Mouse (Mus musculus) lung, adult 2 months (tissue): Measurements from ENCODE around the gene Tmem238l. TPM values are rescaled to one million over a fixed set of nuclear protein-coding genes. Genes with fewer than 3 reads are reported as not detected.
A peak's percentile ranks its signal among the peaks of the same experiment; 100 is the strongest.

Experiments
- DNase-seq: peaks from one replicate; pipeline ENCODE4 v3.0.0; 2022
- H3K4me1 ChIP-seq: fragments of 200-500 bp; 2 replicates; pipeline ENCODE4 v1.6.1; 2011; ENCODE audit warnings: low read length; ENCODE audit not compliant: control insufficient read depth, insufficient read depth
- H3K4me3 ChIP-seq: fragments of 200-500 bp; replicated peaks from 2 replicates; pipeline ENCODE3; 2011; ENCODE audit warnings: low read depth, mild to moderate bottlenecking, control low read depth, low read length; ENCODE audit errors: extremely low read depth
- CTCF ChIP-seq: fragments of 200-500 bp; IDR thresholded peaks from 2 replicates; pipeline ENCODE4 v1.5.1; 2011; ENCODE audit warnings: mild to moderate bottlenecking, low read length, control low read depth; ENCODE audit not compliant: insufficient read depth
- POLR2A ChIP-seq: fragments of 200-500 bp; IDR thresholded peaks from 2 replicates; pipeline ENCODE4 v1.6.1; 2011; ENCODE audit warnings: low read depth, mild to moderate bottlenecking, control low read depth, low read length, borderline replicate concordance; ENCODE audit errors: extremely low read depth
- WGBS: fragments of 180-500 bp; shearing (Covaris S2); methylation state at CpG from one replicate; pipeline ENCODE4 v1.1.7; 2018; 5-methylcytosine and 5-hydroxymethylcytosine counted together
- polyA plus RNA-seq: library from polyadenylated mRNA; depleted of rRNA; stranded (reverse); fragments of >200 nt; gene quantifications from 2 replicates; pipeline ENCODE4 v1.2.3, GENCODE M21; 2012; rRNA removed

Gene Tmem238l
- polyA plus RNA-seq, 1 experiment = 0.14 TPM

DNA sequence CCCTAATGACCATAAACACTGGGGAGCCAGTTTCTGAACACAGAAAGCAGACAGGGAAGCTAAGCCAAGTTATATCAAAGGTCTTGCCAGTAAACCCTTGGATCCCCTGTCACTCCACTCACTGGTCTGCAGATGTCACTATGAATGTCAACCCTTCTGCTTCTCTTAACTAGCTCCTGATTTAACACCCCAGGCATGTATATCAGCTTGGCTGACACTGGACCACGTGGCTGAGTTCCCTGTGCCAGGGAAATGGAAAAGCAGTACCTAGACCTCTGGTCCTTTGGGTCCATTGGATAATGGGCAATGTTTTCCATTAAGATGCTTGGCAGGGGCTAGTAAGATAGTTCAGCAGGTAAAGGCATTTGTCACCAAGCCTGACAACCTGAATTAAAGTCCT lies 37.2 kb downstream of the Tmem238l start:
- Histone ChIP-seq H3K4me3 (no peak overlapping the region), H3K4me1 (peaks cover 9% of the 10 kb centered on the region)
- 24% methylated on average over 1 of the region's 1 CpGs for WGBS
- no peak for TF ChIP-seq POLR2A
- no peak for TF ChIP-seq CTCF
- DNase-seq = no peak

- H3K4me1 ChIP-seq = peaks cover 9% of the 10 kb centered on the region
- WGBS = 78% methylated on average over 4 of the region's 4 CpGs
- no peak for TF ChIP-seq POLR2A
- no peak for TF ChIP-seq CTCF
- no peak for DNase-seq
- no peak overlapping the region for H3K4me3 ChIP-seq
These were observed 40.0 kb downstream of the Tmem238l start for GRCm38 (mm10) chr11:66996446-66996845.

- no peak for TF ChIP-seq POLR2A
- no peak for TF ChIP-seq CTCF
- WGBS = 42% methylated on average over 14 of the region's 14 CpGs
- peak; percentile 88 for DNase-seq
These were observed 42.3 kb downstream of the Tmem238l start for GRCm38 (mm10) chr11:66998467-66999403.

DNA sequence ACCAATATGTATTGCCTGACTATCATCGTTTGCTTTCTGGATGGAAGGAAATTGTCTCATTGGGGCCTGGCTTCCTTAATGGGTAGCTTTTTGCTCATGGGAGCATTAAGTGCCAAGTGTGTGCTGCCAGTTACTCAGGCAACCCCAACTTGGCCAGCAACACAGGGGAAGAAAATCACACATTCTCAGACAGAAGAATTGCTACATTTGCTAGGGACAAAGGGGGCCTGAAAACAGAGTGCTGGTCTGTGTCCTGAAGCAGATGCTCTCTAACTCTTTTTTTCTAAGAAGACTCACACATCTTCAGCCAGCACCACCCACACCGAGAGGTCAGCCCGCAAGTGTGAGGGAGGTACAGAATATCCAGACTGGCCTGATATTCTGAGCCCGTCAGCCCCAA lies 44.2 kb downstream of the Tmem238l start:
- 65% methylated on average over 4 of the region's 4 CpGs for WGBS

More at GRCm38 (mm10) chr11:66998467-66999403, 42.3 kb downstream of the Tmem238l start:
- Histone ChIP-seq H3K4me3 (no peak overlapping the region), H3K4me1 (peaks cover 9% of the 10 kb centered on the region)

DNA sequence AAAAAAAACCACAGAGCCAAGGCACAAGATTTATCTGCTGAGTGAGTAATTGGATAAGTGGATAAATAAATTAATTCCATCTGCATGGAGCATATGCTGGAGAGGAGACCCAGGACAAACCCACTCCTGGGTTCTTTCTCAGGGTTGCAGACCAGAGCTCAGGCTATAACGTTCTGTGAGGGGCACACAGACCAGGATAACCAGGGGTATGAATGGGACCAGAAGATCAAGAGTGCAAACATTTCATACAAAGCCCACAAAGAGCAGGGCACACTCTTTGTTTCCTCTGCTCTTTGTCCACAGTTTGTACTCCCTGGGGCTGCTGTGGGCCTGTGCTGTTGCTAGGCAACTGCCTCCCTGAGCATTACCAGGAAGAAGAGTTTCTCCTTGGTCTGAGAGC lies 45.3 kb downstream of the Tmem238l start:
- WGBS = 69% methylated on average over 1 of the region's 1 CpGs
- no peak for TF ChIP-seq POLR2A
- no peak for TF ChIP-seq CTCF
- no peak overlapping the region for H3K4me3 ChIP-seq
- DNase-seq = no peak
- peaks cover 9% of the 10 kb centered on the region for H3K4me1 ChIP-seq

More for the DNA sequence above, 44.2 kb downstream of the Tmem238l start:
- Histone ChIP-seq H3K4me3 (no peak overlapping the region), H3K4me1 (peaks cover 9% of the 10 kb centered on the region)
- no peak for DNase-seq
- TF ChIP-seq CTCF = no peak
- TF ChIP-seq POLR2A = no peak

- DNase-seq = no peak
- Histone ChIP-seq H3K4me3 (no peak overlapping the region), H3K4me1 (peaks cover 4% of the 10 kb centered on the region)
- WGBS = 46% methylated on average over 2 of the region's 2 CpGs
- TF ChIP-seq POLR2A (no peak), CTCF (no peak)
These were observed 46.5 kb downstream of the Tmem238l start for GRCm38 (mm10) chr11:67002911-67003310.

- TF ChIP-seq POLR2A (no peak), CTCF (no peak)
- 80% methylated on average over 8 of the region's 8 CpGs for WGBS
These were observed 51.5 kb downstream of the Tmem238l start for GRCm38 (mm10) chr11:67007961-67008360.

GRCm38 (mm10) chr11:67008528-67008927 lies 52.1 kb downstream of the Tmem238l start:
- Histone ChIP-seq H3K4me3 (no peak overlapping the region), H3K4me1 (no peaks in the 10 kb centered on the region; the same call in 1 of the 2 replicates)
- no peak for DNase-seq
- WGBS = 91% methylated on average over 4 of the region's 4 CpGs
- TF ChIP-seq CTCF = no peak

More at GRCm38 (mm10) chr11:67007961-67008360, 51.5 kb downstream of the Tmem238l start:
- no peak for DNase-seq
- Histone ChIP-seq H3K4me3 (no peak overlapping the region), H3K4me1 (no peaks in the 10 kb centered on the region; the same call in 1 of the 2 replicates)

DNA sequence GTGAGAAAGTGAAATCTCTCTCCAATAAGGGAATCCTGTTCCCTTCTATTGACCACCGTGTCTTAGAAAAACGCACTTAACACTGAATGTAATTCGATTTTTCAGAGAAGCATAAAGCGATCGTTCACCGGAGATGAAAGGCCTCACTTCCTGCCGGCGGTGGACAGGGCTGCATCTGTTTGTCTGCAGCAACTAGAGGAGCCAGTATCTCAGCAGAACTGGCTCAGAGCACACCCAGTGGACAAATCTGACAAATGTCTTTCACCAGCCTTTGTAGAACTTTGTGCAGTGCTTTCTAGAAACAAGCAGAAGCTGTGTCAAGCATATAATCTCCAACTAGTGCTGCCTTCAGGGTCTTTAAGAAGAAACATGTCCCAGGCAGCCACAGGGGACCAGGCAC lies 54.0 kb downstream of the Tmem238l start:
- H3K4me1 ChIP-seq = no peaks in the 10 kb centered on the region; the same call in 1 of the 2 replicates
- 1% methylated on average over 8 of the region's 8 CpGs for WGBS
- TF ChIP-seq POLR2A (no peak), CTCF (no peak)
- no peak for DNase-seq
- H3K4me3 ChIP-seq = no peak overlapping the region

GRCm38 (mm10) chr11:67011635-67012034 lies 55.2 kb downstream of the Tmem238l start:
- TF ChIP-seq POLR2A (no peak), CTCF (no peak)
- no peak for DNase-seq
- 75% methylated on average over 4 of the region's 4 CpGs for WGBS
- no peak overlapping the region for H3K4me3 ChIP-seq
- H3K4me1 ChIP-seq = no peaks in the 10 kb centered on the region; the same call in 1 of the 2 replicates

Other genes with a start within 250 kb of the Tmem238l start
- 0.07 and 0.10 TPM in 2 replicates for gene Pirt, start 44.7 kb upstream of the Tmem238l start, polyA plus RNA-seq
- gene Tmem220, start 68.5 kb downstream of the Tmem238l start, polyA plus RNA-seq = 3.1 and 5.8 TPM in 2 replicates
- gene Adprm, start 96.0 kb downstream of the Tmem238l start, polyA plus RNA-seq = 10.2 and 16.6 TPM in 2 replicates
- 2.8 and 3.5 TPM in 2 replicates for gene Sco1, start 96.0 kb downstream of the Tmem238l start, polyA plus RNA-seq
- 0.08 TPM in 1 of 2 replicates, not detected in the other for gene Myh3, start 121.7 kb downstream of the Tmem238l start, polyA plus RNA-seq
- gene Myh2, start 214.4 kb downstream of the Tmem238l start, polyA plus RNA-seq = 1.2 TPM in 1 of 2 replicates, not detected in the other
- gene Myh1, start 243.4 kb downstream of the Tmem238l start, polyA plus RNA-seq = 0.02 and 51.3 TPM in 2 replicates